Mouse (Mus musculus) adrenal gland, adult 8-10 months (tissue): ENCODE results near the gene Cldn4. TPM values are rescaled to one million over a fixed set of nuclear protein-coding genes. Genes with fewer than 3 reads are reported as not detected.
"Not testable (repeated sequence)": the region's sequence is repeated elsewhere in the genome, so short reads cannot be mapped to it uniquely, and the experiment has no call there.

ENCODE experiments used
- DNase-seq: peaks from one replicate; pipeline ENCODE4 v3.0.0; 2022
- total RNA-seq, 4 experiments: library from RNA; stranded (reverse); gene quantifications; 2 replicates each; pipeline ENCODE4 v1.2.4; 2022

Gene Cldn4
- total RNA-seq, 4 experiments from 2014 or later = not detected

DNA sequence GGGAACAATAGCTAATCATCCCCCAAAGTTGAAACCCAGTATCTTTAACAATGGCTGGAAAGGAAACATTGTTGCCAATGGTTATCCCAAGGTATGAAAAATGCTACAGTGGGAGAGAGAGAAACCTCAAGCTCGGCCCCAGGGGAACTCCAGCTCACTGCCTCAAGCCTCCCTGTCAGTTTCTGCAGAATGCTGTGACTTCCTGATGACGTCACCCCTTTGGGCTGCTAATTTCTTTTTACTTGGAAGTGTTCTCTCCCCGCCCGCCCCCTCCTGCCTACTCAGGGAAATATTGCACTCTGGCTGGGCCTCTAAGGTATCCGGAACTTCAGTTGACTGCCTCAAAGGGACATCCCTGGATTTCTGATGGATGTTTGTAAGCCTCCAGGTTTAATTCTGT is 16.8 kb upstream of the Cldn4 start:
- DNase-seq = no peak

DNA sequence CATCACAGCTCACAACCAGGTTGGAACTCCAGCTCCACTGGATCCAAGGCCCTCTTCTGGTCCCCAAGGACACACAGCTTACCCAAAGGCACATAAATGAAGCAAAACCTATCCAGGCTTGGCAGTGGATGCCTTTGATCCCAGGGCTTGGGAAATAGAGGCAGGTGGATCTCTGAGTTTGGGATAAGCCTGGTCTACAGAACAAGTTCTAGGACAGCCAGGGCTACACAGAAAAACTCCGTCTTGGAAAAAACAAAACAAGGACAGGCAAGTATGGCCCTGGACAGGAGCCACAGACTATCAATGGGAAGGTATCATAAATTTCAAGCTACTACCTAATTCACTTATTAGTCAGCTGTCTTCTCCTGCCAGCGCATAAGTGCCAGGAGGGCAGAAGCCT is 14.8 kb upstream of the Cldn4 start:
- no peak for DNase-seq

DNA sequence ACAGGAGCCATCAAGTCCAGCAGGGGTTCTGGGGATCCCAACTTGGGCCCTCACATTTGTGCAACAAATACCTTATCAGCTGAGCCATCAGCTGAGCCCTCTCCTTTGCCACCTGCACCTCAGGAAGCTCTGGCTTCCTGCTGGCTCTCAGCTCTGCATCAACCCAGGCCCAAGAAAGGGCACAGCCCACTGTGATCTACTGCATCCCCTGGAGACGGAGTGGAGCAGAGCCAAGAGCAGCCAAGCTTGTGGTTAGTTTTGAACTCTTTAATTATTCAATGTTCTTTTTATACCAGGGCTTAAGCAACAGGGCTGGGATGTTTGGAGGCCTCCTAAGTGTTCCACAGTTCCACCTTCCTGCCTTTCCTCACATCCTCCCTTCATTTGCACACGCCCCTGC is 13.7 kb upstream of the Cldn4 start:
- no peak for DNase-seq

DNA sequence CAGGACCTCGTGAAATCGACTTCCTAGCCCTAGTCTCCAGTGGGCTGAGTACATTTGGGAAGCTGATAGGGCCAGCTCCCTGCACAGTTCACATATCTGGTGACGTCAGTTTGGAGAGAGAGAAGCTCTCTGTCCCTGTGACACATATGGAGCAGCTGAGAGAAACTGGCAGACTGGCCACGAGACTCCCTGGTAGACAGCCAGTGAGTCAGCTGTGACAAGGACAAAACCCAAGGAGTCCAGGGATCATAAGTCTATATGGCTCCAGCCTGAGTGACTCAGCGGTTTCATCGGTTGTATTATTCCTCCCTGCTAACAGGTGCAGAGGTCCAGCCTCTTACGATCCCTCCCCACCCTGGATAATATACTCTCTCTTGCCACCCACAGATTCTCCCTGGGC is 12.4 kb upstream of the Cldn4 start:
- peak; percentile 87 for DNase-seq

GRCm38 (mm10) chr5:134955491-134955890 is 8.8 kb upstream of the Cldn4 start:
- DNase-seq = no peak

DNA sequence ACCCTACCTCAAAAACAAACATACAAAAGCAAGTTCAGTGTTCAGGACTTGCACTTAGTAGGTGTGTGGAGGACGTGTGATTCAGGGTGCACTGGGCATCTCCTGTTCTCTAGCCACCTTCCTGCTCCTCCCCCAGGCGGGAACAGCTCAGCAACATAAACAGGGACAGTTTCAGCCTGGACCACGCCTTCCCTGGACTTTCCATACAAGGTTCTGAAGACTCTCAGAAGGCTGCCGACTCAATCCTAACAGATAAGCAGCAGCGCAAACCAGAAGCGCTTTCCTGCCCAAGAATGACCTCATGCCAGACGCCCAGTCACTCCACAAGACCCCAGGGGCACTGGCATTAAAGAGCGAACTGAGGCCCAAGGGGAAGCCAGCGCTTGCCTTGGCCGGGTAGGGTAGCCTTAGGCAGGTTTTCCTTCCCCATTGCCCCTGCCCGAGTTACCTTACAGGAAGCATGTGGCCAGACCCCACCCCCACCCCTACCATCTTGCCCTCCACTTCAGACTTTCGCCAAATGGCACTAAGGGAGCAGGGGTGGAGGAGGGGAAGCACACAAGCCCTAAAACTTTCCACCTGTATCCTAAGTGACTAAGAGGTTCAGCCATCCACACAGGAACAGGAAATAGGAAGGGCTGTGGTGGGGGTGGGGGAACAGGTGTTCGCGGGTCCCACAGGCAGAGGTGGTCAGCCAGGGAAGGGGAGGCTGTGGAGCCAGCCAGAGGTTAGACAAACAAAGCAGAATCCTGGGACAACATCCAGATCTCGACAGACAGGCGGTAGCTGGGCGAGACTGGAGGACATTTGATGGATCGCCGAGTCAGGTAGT is 4.5 kb upstream of the Cldn4 start:
- DNase-seq = no peak

DNA sequence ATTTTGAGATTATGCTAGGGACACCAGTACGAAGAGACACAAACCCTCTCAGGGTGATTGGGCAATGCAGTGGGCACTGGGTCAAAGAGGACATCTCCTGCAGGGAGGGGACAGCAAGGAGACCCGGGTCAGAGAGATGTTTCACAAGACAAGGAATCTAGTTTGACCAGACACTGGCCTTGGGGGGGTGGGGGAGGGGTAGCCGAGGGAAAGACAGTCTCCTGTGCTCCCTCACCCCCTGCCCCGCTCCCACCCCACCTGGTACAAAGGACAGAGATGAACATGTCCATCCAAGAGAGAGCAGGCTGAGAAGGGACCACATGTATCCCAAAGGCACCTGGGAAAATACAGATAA is 1.3 kb upstream of the Cldn4 start:
- no peak for DNase-seq

DNA sequence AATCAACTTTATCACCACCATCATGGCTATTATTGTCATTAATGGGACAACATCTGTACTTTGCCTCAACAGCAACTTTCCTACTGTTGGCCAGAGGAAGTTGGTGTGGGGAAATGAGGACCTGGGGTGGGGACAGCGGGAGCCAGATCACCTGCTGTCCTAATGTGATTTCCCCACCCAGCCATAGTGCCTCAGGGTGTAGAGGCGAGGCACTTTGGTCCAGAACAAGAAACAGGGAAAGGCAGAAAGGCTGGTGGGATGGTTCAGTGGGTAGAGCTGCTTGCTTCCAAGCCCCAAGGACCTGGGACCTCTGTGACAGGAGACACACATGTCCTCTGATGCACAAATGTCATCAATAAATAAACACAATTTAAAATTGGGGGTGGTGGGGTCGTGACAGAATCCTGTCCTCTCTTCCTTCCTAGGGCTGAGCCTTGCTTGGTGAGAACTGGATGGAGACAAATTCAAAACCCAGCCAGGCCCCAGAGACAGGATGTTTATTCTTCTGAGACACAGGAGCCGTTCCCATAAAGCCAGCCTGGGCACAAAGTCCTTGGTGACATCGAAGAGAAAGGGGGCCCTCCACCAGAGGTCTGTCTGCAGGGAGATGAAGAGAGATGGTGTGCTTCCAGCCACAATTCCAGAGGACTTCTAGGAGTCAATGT is 818 bp upstream of the Cldn4 start:
- no peak for DNase-seq

- no peak for DNase-seq
Measured at GRCm38 (mm10) chr5:134946063-134946856, 474 bp downstream of the Cldn4 start.

GRCm38 (mm10) chr5:134945266-134945959 is 1.3 kb downstream of the Cldn4 start:
- no peak for DNase-seq

- DNase-seq = no peak
Measured at GRCm38 (mm10) chr5:134944179-134944578, 2.6 kb downstream of the Cldn4 start.

- DNase-seq = peak; percentile 52
Measured at GRCm38 (mm10) chr5:134942740-134943139, 4.0 kb downstream of the Cldn4 start.

GRCm38 (mm10) chr5:134941472-134942209 is 5.1 kb downstream of the Cldn4 start:
- DNase-seq = no peak

DNA sequence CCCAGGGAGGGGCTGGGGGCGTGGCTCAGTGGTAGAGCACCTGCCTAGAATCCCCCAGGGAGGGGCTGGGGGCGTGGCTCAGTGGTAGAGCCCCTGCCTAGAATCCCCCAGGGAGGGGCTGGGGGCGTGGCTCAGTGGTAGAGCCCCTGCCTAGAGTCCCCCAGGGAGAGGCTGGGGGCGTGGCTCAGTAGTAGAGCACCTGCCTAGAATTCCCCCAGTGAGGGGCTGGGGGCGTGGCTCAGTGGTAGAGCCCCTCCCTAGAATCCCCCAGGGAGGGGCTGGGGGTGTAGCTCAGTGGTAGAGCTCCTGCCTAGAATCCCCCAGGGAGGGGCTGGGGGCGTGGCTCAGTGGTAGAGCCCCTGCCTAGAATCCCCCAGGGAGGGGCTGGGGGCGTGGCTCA is 7.2 kb downstream of the Cldn4 start:
- DNase-seq = not testable (repeated sequence)

- DNase-seq = no peak
Measured at GRCm38 (mm10) chr5:134939069-134939468, 7.7 kb downstream of the Cldn4 start.

GRCm38 (mm10) chr5:134936626-134937185 is 10.0 kb downstream of the Cldn4 start:
- DNase-seq = no peak

DNA sequence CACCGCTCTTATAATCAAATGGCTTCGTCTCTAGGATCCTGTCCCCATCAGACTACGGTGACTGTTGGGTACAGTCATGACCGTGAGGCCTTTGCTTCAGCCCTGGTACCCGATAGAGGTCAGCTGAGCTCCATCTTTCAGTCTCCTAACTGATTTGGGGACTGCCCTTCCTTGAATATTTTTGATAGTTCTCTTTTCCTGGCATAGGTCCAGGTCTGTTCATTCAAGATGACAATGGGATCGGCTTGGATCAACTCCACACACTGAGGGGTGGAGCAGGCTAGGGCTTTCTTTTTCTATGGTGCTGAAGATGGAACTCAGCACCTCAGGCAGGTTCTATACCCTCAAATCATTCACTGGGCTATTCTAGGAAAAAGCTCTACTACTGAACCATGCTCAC is 10.7 kb downstream of the Cldn4 start:
- DNase-seq = no peak

DNA sequence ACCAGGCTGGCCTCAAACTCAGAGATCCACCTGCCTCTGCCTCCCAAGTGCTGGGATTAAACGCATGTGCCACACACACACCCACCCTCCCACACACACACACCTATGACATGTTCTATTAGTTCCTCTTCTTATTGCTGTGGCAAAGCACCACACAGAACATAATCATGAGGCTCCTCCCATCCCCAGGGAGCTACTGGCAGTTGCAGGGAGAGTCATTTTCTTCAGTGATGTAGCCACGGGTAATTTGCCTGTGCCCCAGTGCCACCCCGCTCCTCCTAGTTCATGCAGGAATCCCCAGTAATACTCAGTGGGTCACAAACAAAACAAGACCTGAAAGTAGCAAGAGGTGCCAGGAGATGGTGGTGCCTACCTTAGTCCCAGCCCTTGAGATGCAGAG is 12.1 kb downstream of the Cldn4 start:
- DNase-seq = no peak

- not testable (repeated sequence) for DNase-seq
Measured at GRCm38 (mm10) chr5:134933686-134934085, 13.0 kb downstream of the Cldn4 start.

GRCm38 (mm10) chr5:134933281-134933680 is 13.5 kb downstream of the Cldn4 start:
- no peak for DNase-seq

DNA sequence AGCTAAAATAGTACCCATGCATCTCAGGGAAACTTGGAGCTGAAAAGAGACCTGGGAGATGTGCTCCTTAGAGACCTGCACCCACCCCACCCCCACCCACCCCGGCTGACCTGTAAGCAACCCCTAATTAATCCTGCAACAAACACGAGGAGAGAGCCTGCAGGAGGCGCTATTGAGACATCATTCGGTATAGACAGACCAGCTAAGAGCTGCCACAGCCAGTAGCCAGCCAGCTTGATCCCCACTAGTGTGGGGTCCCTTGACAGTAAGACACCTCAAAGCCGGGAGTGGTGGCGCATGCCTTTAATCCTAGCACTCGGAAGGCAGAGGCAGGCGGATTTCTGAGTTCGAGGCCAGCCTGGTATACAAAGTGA is 13.8 kb downstream of the Cldn4 start:
- DNase-seq = peak; percentile 49
